Mouse (Mus musculus): ENCODE data around the gene Adamts10. TPM values are rescaled to one million over a fixed set of nuclear protein-coding genes. Genes with fewer than 3 reads are reported as not detected.

Adamts10 gene
- polyA plus RNA-seq, 1 experiment from 2014 or later, result 5.5 TPM

GRCm38 (mm10) chr17:33513874-33514273, 10.1 kb upstream of the Adamts10 start:
- H3K27me3 ChIP-seq, result no peaks in the 10 kb centered on the region
- H3K9ac ChIP-seq, result no peak overlapping the region
- no peaks in the 10 kb centered on the region for H3K9me3 ChIP-seq (replicated peaks)
- DNase-seq (no peak), ATAC-seq (ENCODE audit: low read depth) (no peak)
- H3K36me3 ChIP-seq, result no peaks in the 10 kb centered on the region
- no peak overlapping the region for H3K27ac ChIP-seq
- no peak overlapping the region for H3K4me3 ChIP-seq (replicated peaks)
- H3K4me1 ChIP-seq (replicated peaks), result no peaks in the 10 kb centered on the region
- WGBS (ENCODE audit: insufficient replicate concordance), result 72% methylated on average over 5 of the region's 5 CpGs
- H3K4me2 ChIP-seq, result no peak overlapping the region

DNA sequence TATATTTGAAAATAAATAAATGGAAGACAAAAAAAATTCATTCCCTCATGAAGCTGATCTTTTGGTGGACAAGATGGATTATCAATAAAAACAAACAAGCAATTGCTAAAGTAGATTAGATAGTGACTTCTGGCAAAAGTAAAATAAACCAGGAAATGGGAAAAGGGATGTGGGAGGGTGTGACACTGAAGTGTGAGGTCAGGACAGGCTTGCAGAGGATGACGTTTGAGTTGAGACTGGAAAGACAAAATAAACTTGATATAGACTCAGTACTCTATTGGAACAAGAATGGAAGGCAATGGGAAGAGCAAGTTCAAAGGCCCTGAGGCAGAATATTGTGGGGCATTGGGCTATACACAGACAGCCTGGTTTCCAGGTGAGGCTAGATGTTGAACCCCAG, 3.6 kb upstream of the Adamts10 start:
- no peak overlapping the region for H3K9ac ChIP-seq
- WGBS (ENCODE audit: insufficient replicate concordance), result 8% methylated on average over 1 of the region's 1 CpGs

GRCm38 (mm10) chr17:33523431-33523917, 530 bp upstream of the Adamts10 start:
- 15% methylated on average over 12 of the region's 13 CpGs for WGBS (ENCODE audit: insufficient replicate concordance)
- peak; percentile 25; the same call in 1 of the 2 replicates for ATAC-seq (ENCODE audit: low read depth)
- no peak for DNase-seq
- Histone ChIP-seq H3K27ac (no peak overlapping the region), H3K36me3 (peaks cover 4% of the 10 kb centered on the region; the same call in 1 of the 2 replicates), H3K4me2 (peak overlapping the region; percentile 72), H3K9ac (peak overlapping the region; percentile 60; the same call in 1 of the 2 replicates), H3K27me3 (0 out of 2 replicates have a peak, but pooled peaks cover 6% of the 10 kb centered on the region), H3K4me1 (replicated peaks) (peaks cover 18% of the 10 kb centered on the region), H3K9me3 (replicated peaks) (no peaks in the 10 kb centered on the region), H3K4me3 (replicated peaks) (peak overlapping the region; percentile 62)

More for the DNA sequence above, 3.6 kb upstream of the Adamts10 start:
- Histone ChIP-seq H3K4me2 (no peak overlapping the region), H3K4me1 (replicated peaks) (peaks cover 13% of the 10 kb centered on the region), H3K4me3 (replicated peaks) (no peak overlapping the region), H3K27ac (no peak overlapping the region), H3K9me3 (replicated peaks) (no peaks in the 10 kb centered on the region), H3K36me3 (no peaks in the 10 kb centered on the region), H3K27me3 (0 out of 2 replicates have a peak, but pooled peaks cover 6% of the 10 kb centered on the region)
- DNase-seq, result no peak
- no peak for ATAC-seq (ENCODE audit: low read depth)

DNA sequence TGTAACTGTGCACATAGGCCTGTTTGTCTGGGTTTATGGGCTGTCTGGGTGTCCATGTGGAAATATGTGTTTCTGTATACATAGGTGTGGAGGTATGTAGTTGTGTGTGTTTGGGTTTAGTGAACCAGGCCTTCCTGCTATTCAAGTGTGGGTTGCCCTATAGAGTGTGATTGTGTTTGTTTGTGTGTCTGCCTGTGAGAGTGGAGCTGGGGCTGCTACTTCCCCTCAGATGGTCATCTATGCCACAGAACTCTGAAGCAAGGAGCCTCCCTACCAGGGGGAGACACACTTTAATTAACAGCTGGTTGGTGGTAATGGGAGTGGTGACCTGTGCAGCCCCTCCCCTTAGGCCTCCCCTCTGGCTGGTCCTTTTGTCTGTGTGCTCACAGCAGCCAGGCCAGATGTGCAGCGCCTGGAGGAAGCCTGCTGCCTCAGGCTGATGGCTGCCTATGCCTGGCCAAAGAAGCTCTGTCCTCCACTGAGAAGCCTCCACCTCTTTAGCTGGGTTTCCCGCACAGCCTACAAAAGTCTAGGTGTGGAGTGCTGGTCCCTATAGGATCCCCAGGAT, 886 bp downstream of the Adamts10 start:
- Histone ChIP-seq H3K4me3 (replicated peaks) (peak overlapping the region; percentile 62), H3K27ac (peak overlapping the region; percentile 39; the same call in 1 of the 2 replicates), H3K36me3 (peaks cover 9% of the 10 kb centered on the region; the same call in 1 of the 2 replicates), H3K27me3 (0 out of 2 replicates have a peak, but pooled peaks cover 6% of the 10 kb centered on the region), H3K9me3 (replicated peaks) (no peaks in the 10 kb centered on the region), H3K4me1 (replicated peaks) (peaks cover 18% of the 10 kb centered on the region), H3K4me2 (peak overlapping the region; percentile 72), H3K9ac (peak overlapping the region; percentile 60)
- ATAC-seq (ENCODE audit: low read depth) (peak; percentile 22; the same call in 1 of the 2 replicates), DNase-seq (no peak)
- WGBS (ENCODE audit: insufficient replicate concordance), result 28% methylated on average over 2 of the region's 2 CpGs

- 0 out of 2 replicates have a peak, but pooled peaks cover 6% of the 10 kb centered on the region for H3K27me3 ChIP-seq
- peaks cover 12% of the 10 kb centered on the region; the same call in 1 of the 2 replicates for H3K36me3 ChIP-seq
- H3K4me1 ChIP-seq (replicated peaks), result peaks cover 18% of the 10 kb centered on the region
- no peaks in the 10 kb centered on the region for H3K9me3 ChIP-seq (replicated peaks)
- H3K27ac ChIP-seq, result no peak overlapping the region
- no peak overlapping the region for H3K9ac ChIP-seq
- H3K4me3 ChIP-seq (replicated peaks), result no peak overlapping the region
- WGBS (ENCODE audit: insufficient replicate concordance), result 72% methylated on average over 3 of the region's 3 CpGs
- H3K4me2 ChIP-seq, result no peak overlapping the region
- no peak for DNase-seq
- no peak for ATAC-seq (ENCODE audit: low read depth)
Measured at GRCm38 (mm10) chr17:33526506-33526905, 2.5 kb downstream of the Adamts10 start.

GRCm38 (mm10) chr17:33539106-33539675, 15.2 kb downstream of the Adamts10 start:
- Histone ChIP-seq H3K27ac (no peak overlapping the region), H3K9me3 (replicated peaks) (no peaks in the 10 kb centered on the region), H3K36me3 (peaks cover 6% of the 10 kb centered on the region; the same call in 1 of the 2 replicates), H3K27me3 (no peaks in the 10 kb centered on the region), H3K4me3 (replicated peaks) (no peak overlapping the region), H3K4me2 (no peak overlapping the region), H3K4me1 (replicated peaks) (no peaks in the 10 kb centered on the region), H3K9ac (no peak overlapping the region)
- ATAC-seq (ENCODE audit: low read depth), result no peak
- 65% methylated on average over 3 of the region's 3 CpGs for WGBS (ENCODE audit: insufficient replicate concordance)
- no peak for DNase-seq

DNA sequence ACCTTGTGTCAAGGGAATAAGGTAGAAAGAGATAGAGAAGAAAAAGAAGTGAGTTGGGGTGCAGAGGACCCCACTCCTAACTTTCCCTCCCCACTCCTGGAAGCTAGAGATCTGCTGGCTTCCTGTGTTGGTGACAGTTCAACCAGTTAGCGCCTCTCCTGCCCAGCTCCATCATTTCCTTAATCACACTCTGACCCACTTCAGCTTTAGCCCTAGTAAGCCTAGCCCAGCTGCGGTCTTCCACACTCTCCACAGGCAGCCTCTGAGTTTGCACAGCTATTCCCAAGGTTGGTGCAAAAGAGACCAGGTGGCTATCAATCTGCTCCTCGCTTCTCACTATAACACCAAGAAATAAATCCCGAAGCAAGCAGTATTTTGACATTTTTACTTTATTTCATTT, 15.9 kb downstream of the Adamts10 start:
- Histone ChIP-seq H3K4me3 (replicated peaks) (no peak overlapping the region), H3K4me2 (no peak overlapping the region), H3K9me3 (replicated peaks) (no peaks in the 10 kb centered on the region), H3K27me3 (no peaks in the 10 kb centered on the region), H3K36me3 (peaks cover 6% of the 10 kb centered on the region; the same call in 1 of the 2 replicates), H3K4me1 (replicated peaks) (no peaks in the 10 kb centered on the region), H3K9ac (no peak overlapping the region), H3K27ac (no peak overlapping the region)
- no peak for DNase-seq
- ATAC-seq (ENCODE audit: low read depth), result no peak
- WGBS (ENCODE audit: insufficient replicate concordance), result 73% methylated on average over 4 of the region's 4 CpGs

- no peak overlapping the region for H3K27ac ChIP-seq
- H3K4me3 ChIP-seq (replicated peaks), result no peak overlapping the region
- ATAC-seq (ENCODE audit: low read depth), result no peak
- H3K4me2 ChIP-seq, result no peak overlapping the region
- H3K4me1 ChIP-seq (replicated peaks), result no peaks in the 10 kb centered on the region
- H3K27me3 ChIP-seq, result no peaks in the 10 kb centered on the region
- no peak for DNase-seq
- no peak overlapping the region for H3K9ac ChIP-seq
- WGBS (ENCODE audit: insufficient replicate concordance), result 71% methylated on average over 6 of the region's 6 CpGs
- no peaks in the 10 kb centered on the region for H3K9me3 ChIP-seq (replicated peaks)
- H3K36me3 ChIP-seq, result 0 out of 2 replicates have a peak, but pooled peaks cover 11% of the 10 kb centered on the region
Measured at GRCm38 (mm10) chr17:33549212-33549611, 25.2 kb downstream of the Adamts10 start.

DNA sequence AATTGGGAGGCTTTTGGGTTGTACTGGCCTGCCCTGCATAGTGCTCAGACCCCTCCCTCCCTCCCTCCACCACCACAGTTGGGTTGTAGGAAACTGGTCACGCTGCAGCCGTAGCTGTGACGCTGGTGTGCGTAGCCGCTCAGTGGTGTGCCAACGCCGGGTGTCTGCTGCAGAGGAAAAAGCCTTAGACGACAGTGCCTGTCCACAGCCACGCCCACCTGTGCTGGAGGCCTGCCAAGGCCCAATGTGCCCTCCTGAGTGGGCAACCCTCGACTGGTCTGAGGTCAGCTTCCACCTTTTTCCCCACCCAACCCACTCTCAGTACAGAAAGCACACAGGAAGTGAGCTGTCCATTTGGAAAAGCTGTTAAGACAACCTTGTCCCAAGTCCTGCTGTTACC, 26.4 kb downstream of the Adamts10 start:
- Histone ChIP-seq H3K36me3 (0 out of 2 replicates have a peak, but pooled peaks cover 11% of the 10 kb centered on the region), H3K9me3 (replicated peaks) (no peaks in the 10 kb centered on the region), H3K9ac (no peak overlapping the region), H3K4me2 (no peak overlapping the region), H3K4me3 (replicated peaks) (no peak overlapping the region), H3K27ac (no peak overlapping the region), H3K27me3 (no peaks in the 10 kb centered on the region), H3K4me1 (replicated peaks) (0 out of 2 replicates have a peak, but pooled peaks cover 2% of the 10 kb centered on the region)
- 67% methylated on average over 10 of the region's 10 CpGs for WGBS (ENCODE audit: insufficient replicate concordance)
- DNase-seq (no peak), ATAC-seq (ENCODE audit: low read depth) (no peak)

GRCm38 (mm10) chr17:33552113-33552512, 28.1 kb downstream of the Adamts10 start:
- H3K27me3 ChIP-seq, result no peaks in the 10 kb centered on the region
- no peak overlapping the region for H3K9ac ChIP-seq
- 73% methylated on average over 4 of the region's 4 CpGs for WGBS (ENCODE audit: insufficient replicate concordance)
- no peak overlapping the region for H3K4me2 ChIP-seq
- H3K36me3 ChIP-seq, result 0 out of 2 replicates have a peak, but pooled peaks cover 11% of the 10 kb centered on the region
- 0 out of 2 replicates have a peak, but pooled peaks cover 2% of the 10 kb centered on the region for H3K4me1 ChIP-seq (replicated peaks)
- ATAC-seq (ENCODE audit: low read depth) (no peak), DNase-seq (no peak)
- no peak overlapping the region for H3K27ac ChIP-seq
- H3K9me3 ChIP-seq (replicated peaks), result no peaks in the 10 kb centered on the region
- H3K4me3 ChIP-seq (replicated peaks), result no peak overlapping the region

DNA sequence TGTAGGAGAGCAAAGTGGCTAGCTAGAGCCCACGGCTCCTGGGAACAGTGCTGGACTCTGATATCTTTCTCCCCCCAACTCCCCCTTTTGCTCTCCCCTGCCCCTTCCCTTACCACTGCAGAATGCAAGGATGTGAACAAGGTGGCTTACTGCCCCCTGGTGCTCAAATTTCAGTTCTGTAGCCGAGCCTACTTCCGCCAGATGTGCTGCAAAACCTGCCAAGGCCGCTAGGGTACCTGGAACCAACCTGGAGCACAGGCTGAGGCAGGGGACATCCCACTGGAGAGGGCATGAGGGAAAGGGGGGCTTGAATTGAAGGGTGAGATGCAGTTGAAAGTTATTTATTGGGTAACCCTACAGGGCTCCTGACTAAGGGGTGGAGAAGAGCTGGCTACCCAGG, 29.0 kb downstream of the Adamts10 start:
- 37% methylated on average over 4 of the region's 4 CpGs for WGBS (ENCODE audit: insufficient replicate concordance)
- H3K27me3 ChIP-seq, result no peaks in the 10 kb centered on the region
- H3K36me3 ChIP-seq, result 0 out of 2 replicates have a peak, but pooled peaks cover 11% of the 10 kb centered on the region
- no peak overlapping the region for H3K9ac ChIP-seq
- 0 out of 2 replicates have a peak, but pooled peaks cover 2% of the 10 kb centered on the region for H3K4me1 ChIP-seq (replicated peaks)
- H3K27ac ChIP-seq, result no peak overlapping the region
- DNase-seq (peak; percentile 34), ATAC-seq (ENCODE audit: low read depth) (no peak)
- no peaks in the 10 kb centered on the region for H3K9me3 ChIP-seq (replicated peaks)
- no peak overlapping the region for H3K4me3 ChIP-seq (replicated peaks)
- H3K4me2 ChIP-seq, result no peak overlapping the region
